Mouse (Mus musculus): Measurements from ENCODE around the gene Fryl. TPM values are rescaled to one million over a fixed set of nuclear protein-coding genes. Genes with fewer than 3 reads are reported as not detected.

Gene Fryl
- polyA plus RNA-seq, 1 experiment from 2014 or later = 44.3 TPM

- Histone ChIP-seq H3K27ac (ENCODE audit: low read depth, low read length) (no peak overlapping the region), H3K9me3 (ENCODE audit: control insufficient read depth, low read length) (no peaks in the 10 kb centered on the region), H3K4me2 (replicated peaks; ENCODE audit: low read depth, low read length) (no peak overlapping the region), H3K4me1 (ENCODE audit: control insufficient read depth, insufficient read depth, low read length) (no peaks in the 10 kb centered on the region), H3K36me3 (ENCODE audit: control insufficient read depth, insufficient read depth, low read length) (no peaks in the 10 kb centered on the region), H3K9ac (ENCODE audit: low read depth, low read length) (no peak overlapping the region), H3K4me3 (ENCODE audit: low read length) (no peak overlapping the region), H3K27me3 (ENCODE audit: control insufficient read depth, insufficient read depth, low read length) (no peaks in the 10 kb centered on the region)
- no peak for ATAC-seq (ENCODE audit: low FRiP score, low TSS enrichment)
- WGBS = 72% methylated on average over 11 of the region's 11 CpGs
These were observed 12.3 kb upstream of the Fryl start for GRCm38 (mm10) chr5:73268636-73269213.

DNA sequence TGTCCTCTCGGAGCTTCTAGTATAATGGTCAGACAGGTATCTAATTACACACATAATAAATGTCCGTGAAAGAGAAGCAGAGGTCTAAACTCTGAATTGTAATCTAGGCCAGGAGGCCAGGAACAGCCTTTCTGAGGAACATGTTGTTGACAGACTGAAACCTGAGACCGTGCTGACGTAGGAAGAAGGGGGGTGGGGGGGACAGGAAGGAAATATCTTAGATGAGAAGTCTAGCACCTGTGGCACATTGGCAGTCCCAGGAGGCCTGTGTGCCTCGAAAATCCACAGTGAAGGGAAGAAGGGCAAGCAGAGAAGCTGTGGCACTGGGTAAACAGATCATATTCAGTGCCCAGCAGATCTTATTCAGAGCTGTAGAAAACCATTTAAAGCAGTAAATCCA is 9.0 kb upstream of the Fryl start:
- H3K27me3 ChIP-seq (ENCODE audit: control insufficient read depth, insufficient read depth, low read length) = no peaks in the 10 kb centered on the region
- H3K36me3 ChIP-seq (ENCODE audit: control insufficient read depth, insufficient read depth, low read length) = no peaks in the 10 kb centered on the region
- H3K4me3 ChIP-seq (ENCODE audit: low read length) = no peak overlapping the region
- H3K9ac ChIP-seq (ENCODE audit: low read depth, low read length) = no peak overlapping the region
- H3K4me1 ChIP-seq (ENCODE audit: control insufficient read depth, insufficient read depth, low read length) = no peaks in the 10 kb centered on the region
- peak; percentile 72 for ATAC-seq (ENCODE audit: low FRiP score, low TSS enrichment)
- WGBS = 12% methylated on average over 5 of the region's 5 CpGs
- no peak overlapping the region for H3K4me2 ChIP-seq (replicated peaks; ENCODE audit: low read depth, low read length)
- peak overlapping the region; percentile 30; the same call in 1 of the 2 replicates for H3K27ac ChIP-seq (ENCODE audit: low read depth, low read length)
- H3K9me3 ChIP-seq (ENCODE audit: control insufficient read depth, low read length) = no peaks in the 10 kb centered on the region

- Histone ChIP-seq H3K4me2 (replicated peaks; ENCODE audit: low read depth, low read length) (no peak overlapping the region), H3K27me3 (ENCODE audit: control insufficient read depth, insufficient read depth, low read length) (no peaks in the 10 kb centered on the region), H3K36me3 (ENCODE audit: control insufficient read depth, insufficient read depth, low read length) (no peaks in the 10 kb centered on the region), H3K9me3 (ENCODE audit: control insufficient read depth, low read length) (no peaks in the 10 kb centered on the region), H3K4me1 (ENCODE audit: control insufficient read depth, insufficient read depth, low read length) (no peaks in the 10 kb centered on the region), H3K4me3 (ENCODE audit: low read length) (no peak overlapping the region), H3K9ac (ENCODE audit: low read depth, low read length) (no peak overlapping the region), H3K27ac (ENCODE audit: low read depth, low read length) (no peak overlapping the region)
- ATAC-seq (ENCODE audit: low FRiP score, low TSS enrichment) = no peak
- WGBS = 43% methylated on average over 5 of the region's 5 CpGs
These were observed 7.7 kb upstream of the Fryl start for GRCm38 (mm10) chr5:73264122-73264521.

- no peak overlapping the region for H3K27ac ChIP-seq (ENCODE audit: low read depth, low read length)
- ATAC-seq (ENCODE audit: low FRiP score, low TSS enrichment) = no peak
- no peaks in the 10 kb centered on the region for H3K9me3 ChIP-seq (ENCODE audit: control insufficient read depth, low read length)
- peak overlapping the region; percentile 66 for H3K4me2 ChIP-seq (replicated peaks; ENCODE audit: low read depth, low read length)
- H3K4me1 ChIP-seq (ENCODE audit: control insufficient read depth, insufficient read depth, low read length) = peaks cover 20% of the 10 kb centered on the region; the same call in 1 of the 2 replicates
- H3K36me3 ChIP-seq (ENCODE audit: control insufficient read depth, insufficient read depth, low read length) = no peaks in the 10 kb centered on the region
- WGBS = 56% methylated on average over 8 of the region's 8 CpGs
- peak overlapping the region; percentile 50; the same call in 1 of the 2 replicates for H3K9ac ChIP-seq (ENCODE audit: low read depth, low read length)
- H3K27me3 ChIP-seq (ENCODE audit: control insufficient read depth, insufficient read depth, low read length) = no peaks in the 10 kb centered on the region
- peak overlapping the region; percentile 49 for H3K4me3 ChIP-seq (ENCODE audit: low read length)
These were observed 1.3 kb upstream of the Fryl start for GRCm38 (mm10) chr5:73257723-73258122.

DNA sequence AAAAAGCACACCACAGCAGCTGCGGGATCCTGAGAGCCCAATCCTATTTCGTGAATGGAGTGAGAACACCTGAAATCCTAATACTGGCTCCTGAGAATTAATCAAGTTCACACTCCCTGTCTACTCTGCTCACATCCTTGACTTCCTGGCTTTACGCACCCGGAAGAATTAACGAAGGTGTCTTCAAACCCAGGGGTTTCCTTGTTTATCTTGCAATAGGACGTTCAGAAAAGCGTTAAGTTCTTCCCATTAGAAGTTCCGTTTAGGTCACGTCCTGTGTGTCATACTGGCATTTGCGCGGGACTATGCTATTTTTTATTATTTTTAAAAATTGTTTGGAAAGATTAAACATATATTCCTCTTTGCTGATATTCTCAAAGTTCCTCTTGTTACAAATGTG is 677 bp upstream of the Fryl start:
- no peak for ATAC-seq (ENCODE audit: low FRiP score, low TSS enrichment)
- 3% methylated on average over 11 of the region's 11 CpGs for WGBS
- peak overlapping the region; percentile 49 for H3K4me3 ChIP-seq (ENCODE audit: low read length)
- H3K4me1 ChIP-seq (ENCODE audit: control insufficient read depth, insufficient read depth, low read length) = peaks cover 20% of the 10 kb centered on the region; the same call in 1 of the 2 replicates
- H3K9ac ChIP-seq (ENCODE audit: low read depth, low read length) = peak overlapping the region; percentile 50; the same call in 1 of the 2 replicates
- no peaks in the 10 kb centered on the region for H3K27me3 ChIP-seq (ENCODE audit: control insufficient read depth, insufficient read depth, low read length)
- H3K36me3 ChIP-seq (ENCODE audit: control insufficient read depth, insufficient read depth, low read length) = no peaks in the 10 kb centered on the region
- H3K9me3 ChIP-seq (ENCODE audit: control insufficient read depth, low read length) = no peaks in the 10 kb centered on the region
- peak overlapping the region; percentile 66 for H3K4me2 ChIP-seq (replicated peaks; ENCODE audit: low read depth, low read length)
- no peak overlapping the region; the same call in 1 of the 2 replicates for H3K27ac ChIP-seq (ENCODE audit: low read depth, low read length)

DNA sequence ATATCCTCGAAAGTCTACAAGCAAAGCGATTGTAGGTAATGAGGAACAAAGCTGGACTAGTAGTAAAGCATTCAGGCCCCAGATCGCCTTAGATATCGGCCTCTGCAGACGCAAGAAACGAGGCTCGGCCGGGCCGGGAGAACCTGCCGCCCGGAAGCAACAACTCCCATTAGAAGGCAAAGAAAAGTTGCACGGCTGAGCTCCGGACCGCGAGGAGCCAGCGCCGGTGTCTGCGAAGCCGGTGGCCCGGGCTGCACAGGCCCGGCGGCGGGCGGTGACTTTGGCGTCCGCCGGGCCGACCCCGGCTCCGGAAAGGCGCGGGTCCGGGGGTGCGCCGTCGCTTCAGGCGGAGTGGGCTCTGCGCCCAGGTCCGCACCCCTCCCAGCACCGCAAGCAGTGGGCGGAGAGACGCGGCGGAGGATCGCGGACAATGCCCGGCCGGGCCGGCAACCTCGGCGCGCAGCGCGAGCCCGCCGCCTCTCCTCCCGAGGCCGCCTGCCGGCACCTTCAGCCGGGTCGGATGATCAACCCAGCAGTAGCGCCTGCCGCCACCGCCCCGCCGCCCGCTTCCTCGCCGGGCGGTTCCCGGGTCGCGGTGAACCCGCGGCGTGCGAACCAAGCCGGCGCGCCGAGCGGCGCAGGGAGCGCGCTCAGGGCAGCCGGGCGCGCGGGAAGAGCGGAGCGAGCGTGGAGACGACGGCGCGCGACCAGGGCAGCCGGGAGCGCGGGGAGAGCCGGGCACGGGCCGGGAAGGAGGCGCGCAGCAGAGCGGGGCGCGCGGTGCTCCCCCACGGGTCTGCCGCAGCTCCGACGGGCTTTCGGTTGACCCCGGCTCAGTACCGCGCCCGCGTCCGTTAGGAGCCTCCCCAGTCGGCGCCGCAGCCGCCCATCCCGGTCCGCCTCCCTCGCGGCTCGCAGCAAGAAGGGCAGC is 833 bp downstream of the Fryl start:
- under 1% methylated on average over 97 of the region's 129 CpGs for WGBS
- no peaks in the 10 kb centered on the region for H3K9me3 ChIP-seq (ENCODE audit: control insufficient read depth, low read length)
- peak overlapping the region; percentile 98 for H3K4me3 ChIP-seq (ENCODE audit: low read length)
- ATAC-seq (ENCODE audit: low FRiP score, low TSS enrichment) = peak; percentile 55
- peak overlapping the region; percentile 69 for H3K4me2 ChIP-seq (replicated peaks; ENCODE audit: low read depth, low read length)
- peak overlapping the region; percentile 95 for H3K27ac ChIP-seq (ENCODE audit: low read depth, low read length)
- H3K36me3 ChIP-seq (ENCODE audit: control insufficient read depth, insufficient read depth, low read length) = no peaks in the 10 kb centered on the region; the same call in 1 of the 2 replicates
- peaks cover 20% of the 10 kb centered on the region; the same call in 1 of the 2 replicates for H3K4me1 ChIP-seq (ENCODE audit: control insufficient read depth, insufficient read depth, low read length)
- peak overlapping the region; percentile 91 for H3K9ac ChIP-seq (ENCODE audit: low read depth, low read length)
- H3K27me3 ChIP-seq (ENCODE audit: control insufficient read depth, insufficient read depth, low read length) = no peaks in the 10 kb centered on the region

DNA sequence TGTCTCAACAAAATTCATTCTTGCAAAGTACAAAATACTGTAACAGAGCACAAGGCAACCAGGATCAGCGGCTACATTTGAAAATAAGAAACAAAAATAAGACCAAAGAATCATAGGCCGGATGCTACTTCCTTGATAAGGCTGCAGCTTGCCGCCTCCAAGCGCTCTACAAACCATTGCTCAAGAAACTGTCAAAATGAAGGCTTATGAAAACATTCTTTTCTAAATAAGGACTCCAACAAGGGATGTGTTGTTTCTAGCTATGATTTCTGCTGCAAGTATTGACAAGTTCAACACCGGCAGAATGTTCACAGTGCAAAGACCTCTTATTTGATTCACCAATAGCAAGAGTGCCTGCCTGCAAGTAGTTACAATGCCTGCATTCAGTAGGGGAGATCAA is 1.8 kb downstream of the Fryl start:
- peak overlapping the region; percentile 98 for H3K4me3 ChIP-seq (ENCODE audit: low read length)
- H3K27me3 ChIP-seq (ENCODE audit: control insufficient read depth, insufficient read depth, low read length) = no peaks in the 10 kb centered on the region
- peaks cover 20% of the 10 kb centered on the region; the same call in 1 of the 2 replicates for H3K4me1 ChIP-seq (ENCODE audit: control insufficient read depth, insufficient read depth, low read length)
- H3K36me3 ChIP-seq (ENCODE audit: control insufficient read depth, insufficient read depth, low read length) = peaks cover 5% of the 10 kb centered on the region; the same call in 1 of the 2 replicates
- H3K27ac ChIP-seq (ENCODE audit: low read depth, low read length) = peak overlapping the region; percentile 95; the same call in 1 of the 2 replicates
- H3K4me2 ChIP-seq (replicated peaks; ENCODE audit: low read depth, low read length) = peak overlapping the region; percentile 69
- WGBS = 28% methylated on average over 5 of the region's 5 CpGs
- H3K9ac ChIP-seq (ENCODE audit: low read depth, low read length) = peak overlapping the region; percentile 91
- H3K9me3 ChIP-seq (ENCODE audit: control insufficient read depth, low read length) = no peaks in the 10 kb centered on the region
- no peak for ATAC-seq (ENCODE audit: low FRiP score, low TSS enrichment)

GRCm38 (mm10) chr5:73252739-73253138 is 3.7 kb downstream of the Fryl start:
- Histone ChIP-seq H3K4me2 (replicated peaks; ENCODE audit: low read depth, low read length) (no peak overlapping the region), H3K4me3 (ENCODE audit: low read length) (no peak overlapping the region), H3K4me1 (ENCODE audit: control insufficient read depth, insufficient read depth, low read length) (peaks cover 23% of the 10 kb centered on the region; the same call in 1 of the 2 replicates), H3K27me3 (ENCODE audit: control insufficient read depth, insufficient read depth, low read length) (no peaks in the 10 kb centered on the region), H3K9me3 (ENCODE audit: control insufficient read depth, low read length) (no peaks in the 10 kb centered on the region), H3K27ac (ENCODE audit: low read depth, low read length) (no peak overlapping the region), H3K9ac (ENCODE audit: low read depth, low read length) (no peak overlapping the region), H3K36me3 (ENCODE audit: control insufficient read depth, insufficient read depth, low read length) (peaks cover 7% of the 10 kb centered on the region; the same call in 1 of the 2 replicates)
- ATAC-seq (ENCODE audit: low FRiP score, low TSS enrichment) = no peak

DNA sequence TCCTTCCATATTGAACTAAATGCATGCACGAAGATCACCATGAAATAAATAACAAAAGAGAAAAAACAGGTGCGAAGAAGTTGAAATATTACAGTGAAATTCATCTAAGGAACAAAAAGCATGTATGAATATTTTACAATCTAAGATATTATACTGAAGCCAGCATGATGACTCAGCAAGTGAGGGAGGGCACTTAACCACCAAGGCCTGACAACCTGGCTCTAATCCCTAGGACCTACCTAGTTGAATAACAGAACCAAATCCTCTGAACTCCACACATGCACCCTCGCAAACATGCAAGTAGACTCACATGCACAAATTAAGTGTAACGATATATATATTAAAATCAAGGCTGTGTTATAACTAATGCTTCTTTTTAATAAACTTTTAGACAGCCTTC is 7.1 kb downstream of the Fryl start:
- H3K9me3 ChIP-seq (ENCODE audit: control insufficient read depth, low read length) = no peaks in the 10 kb centered on the region
- peaks cover 15% of the 10 kb centered on the region; the same call in 1 of the 2 replicates for H3K4me1 ChIP-seq (ENCODE audit: control insufficient read depth, insufficient read depth, low read length)
- H3K4me2 ChIP-seq (replicated peaks; ENCODE audit: low read depth, low read length) = no peak overlapping the region
- H3K27me3 ChIP-seq (ENCODE audit: control insufficient read depth, insufficient read depth, low read length) = no peaks in the 10 kb centered on the region
- no peak overlapping the region for H3K4me3 ChIP-seq (ENCODE audit: low read length)
- no peak for ATAC-seq (ENCODE audit: low FRiP score, low TSS enrichment)
- no peak overlapping the region for H3K9ac ChIP-seq (ENCODE audit: low read depth, low read length)
- H3K36me3 ChIP-seq (ENCODE audit: control insufficient read depth, insufficient read depth, low read length) = peaks cover 7% of the 10 kb centered on the region; the same call in 1 of the 2 replicates
- no peak overlapping the region for H3K27ac ChIP-seq (ENCODE audit: low read depth, low read length)
- 97% methylated on average over 4 of the region's 4 CpGs for WGBS

All from kidney, embryonic 14.5 days (tissue).